Mouse (Mus musculus): ENCODE results near the gene Diras1. TPM values are rescaled to one million over a fixed set of nuclear protein-coding genes. Genes with fewer than 3 reads are reported as not detected.
A peak's percentile ranks its signal among the peaks of the same experiment; 100 is the strongest.
"Not testable (repeated sequence)": the region's sequence is repeated elsewhere in the genome, so short reads cannot be mapped to it uniquely, and the experiment has no call there.

Diras1 gene
- polyA plus RNA-seq, 1 experiment = 0.38 TPM

DNA sequence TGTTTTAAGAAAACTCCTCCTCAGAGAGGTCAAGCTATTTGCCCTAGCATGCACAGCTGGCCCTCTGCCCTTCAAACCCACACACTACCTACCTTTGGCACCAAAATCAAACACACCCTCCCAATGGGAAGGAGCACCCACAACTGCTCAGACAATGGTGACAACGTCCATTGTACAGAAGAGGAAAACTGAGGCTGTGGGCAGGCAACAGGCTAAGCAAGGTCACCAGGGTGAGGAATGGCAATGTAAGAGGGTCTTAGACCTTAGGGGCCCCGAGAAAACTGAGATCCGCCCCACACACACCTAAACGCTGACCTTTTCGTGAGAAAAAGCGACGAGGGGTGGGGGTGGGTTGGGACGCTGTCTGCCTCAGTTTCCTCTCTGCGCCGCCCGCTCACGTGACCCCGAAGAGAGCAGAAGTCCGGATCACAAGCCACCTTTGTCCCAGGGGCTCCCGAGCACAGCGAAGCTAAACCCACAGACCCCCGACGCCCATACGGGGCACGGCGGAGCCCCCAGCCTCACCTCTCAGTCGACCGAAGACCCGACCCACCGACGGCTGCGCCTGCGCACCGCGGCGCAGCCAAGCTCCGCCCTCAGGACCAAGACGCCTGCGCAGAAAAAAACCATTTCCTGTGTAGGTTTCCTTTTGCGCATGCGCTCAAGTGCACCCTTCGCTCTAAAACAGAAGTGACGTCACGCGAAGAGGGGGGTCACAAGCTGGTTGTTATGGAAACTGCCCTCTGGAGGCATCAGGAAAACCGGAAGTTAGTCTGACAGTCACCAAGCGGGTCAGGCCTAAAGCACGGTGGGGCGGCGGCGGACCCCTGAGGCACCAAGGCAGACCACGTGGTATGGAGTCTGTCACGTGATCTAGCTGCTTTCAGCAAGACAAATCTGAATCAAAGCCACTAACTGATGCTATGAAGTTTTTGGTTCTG, 34.4 kb upstream of the Diras1 start, which contains the start of gene Sgta:
Sgta (minus strand) TSS at position 579 of the 941 bp plus-strand sequence.
- Histone ChIP-seq H3K27me3 (ENCODE audit: control insufficient read depth, insufficient read depth, low read length) (no peaks in the 10 kb centered on the region), H3K27ac (ENCODE audit: insufficient read depth, low read depth, low read length) (peak within 1 kb of the TSS; percentile 40), H3K4me3 (ENCODE audit: low read depth, low read length) (peak within 1 kb of the TSS; percentile 79), H3K36me3 (ENCODE audit: control insufficient read depth, insufficient read depth, low read length) (no peaks in the 10 kb centered on the region), H3K4me1 (ENCODE audit: control insufficient read depth, insufficient read depth, insufficient read length, low read length) (peaks cover 6% of the 10 kb centered on the region)
- WGBS = under 1% methylated on average over 48 of the region's 48 CpGs
- TF ChIP-seq CTCF (IDR thresholded peaks at IDR 0.05; ENCODE audit: extremely low read depth, insufficient read length, insufficient replicate concordance, low read depth, low read length) (no peak), POLR2A (IDR thresholded peaks at IDR 0.05; ENCODE audit: low read depth, low read length) (peak; percentile 74)

DNA sequence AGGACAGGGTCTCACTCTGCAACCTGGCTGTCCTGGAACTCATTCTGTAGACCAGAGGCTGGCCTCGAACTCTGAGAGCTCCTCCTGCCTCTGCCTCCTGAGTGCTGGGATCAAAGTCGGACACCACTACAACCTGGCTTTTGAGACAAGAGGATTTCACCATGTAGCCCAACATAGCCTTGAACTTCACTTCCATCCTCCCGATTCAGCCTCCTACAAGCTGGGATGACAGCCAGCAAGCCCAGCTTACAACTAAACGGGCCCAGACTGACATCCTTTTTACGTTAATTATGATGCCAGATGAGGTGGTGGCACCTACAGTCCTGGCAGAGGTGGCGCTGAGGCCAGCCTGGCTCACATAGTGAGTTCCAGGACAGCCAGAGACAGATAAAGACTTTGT, 33.4 kb upstream of the Diras1 start:
- H3K4me3 ChIP-seq (ENCODE audit: low read depth, low read length) = peak overlapping the region; percentile 79
- no peak for TF ChIP-seq CTCF (IDR thresholded peaks at IDR 0.05; ENCODE audit: extremely low read depth, insufficient read length, insufficient replicate concordance, low read depth, low read length)
- TF ChIP-seq POLR2A (IDR thresholded peaks at IDR 0.05; ENCODE audit: low read depth, low read length) = no peak

DNA sequence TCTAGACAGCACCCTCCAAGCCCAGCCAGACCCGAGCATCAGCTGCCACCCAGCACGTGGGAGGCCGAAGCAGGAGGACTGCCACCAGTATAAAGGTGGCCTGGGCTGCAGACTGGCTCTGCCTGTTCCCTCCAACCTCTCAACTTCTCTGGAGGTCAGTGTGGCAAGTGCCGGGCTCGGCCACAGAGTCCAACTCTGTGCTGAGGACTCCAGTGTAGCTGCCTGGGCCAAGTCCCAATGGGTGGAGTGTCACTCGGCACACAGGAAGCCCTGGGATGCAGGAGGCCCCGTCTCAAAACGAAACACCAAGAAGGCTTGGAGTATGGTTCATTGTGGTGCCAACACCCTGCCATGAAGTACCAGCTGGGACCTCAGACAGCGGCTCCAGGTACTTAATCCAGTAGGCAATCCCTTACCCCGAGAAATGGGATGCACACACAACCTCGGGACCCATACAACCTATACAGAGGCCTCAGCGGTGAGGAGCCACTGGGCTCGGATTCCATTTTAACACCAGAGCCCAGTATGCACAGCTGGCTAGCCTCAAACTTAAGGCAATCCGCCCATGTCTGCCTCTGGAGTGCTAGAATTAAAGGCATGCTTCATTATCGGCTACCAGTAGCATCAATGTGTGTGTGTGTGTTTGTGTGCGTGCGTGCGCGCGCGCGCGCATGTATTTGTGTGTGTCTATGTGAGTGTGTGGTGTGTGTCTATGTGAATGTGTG, 32.1 kb upstream of the Diras1 start:
- H3K4me1 ChIP-seq (ENCODE audit: control insufficient read depth, insufficient read depth, insufficient read length, low read length) = peaks cover 6% of the 10 kb centered on the region
- no peak for TF ChIP-seq POLR2A (IDR thresholded peaks at IDR 0.05; ENCODE audit: low read depth, low read length)
- no peak for TF ChIP-seq CTCF (IDR thresholded peaks at IDR 0.05; ENCODE audit: extremely low read depth, insufficient read length, insufficient replicate concordance, low read depth, low read length)
- 83% methylated on average over 23 of the region's 23 CpGs for WGBS
- no peak overlapping the region for H3K4me3 ChIP-seq (ENCODE audit: low read depth, low read length)
- H3K27ac ChIP-seq (ENCODE audit: insufficient read depth, low read depth, low read length) = no peak overlapping the region
- peaks cover under 1% of the 10 kb centered on the region; the same call in 1 of the 2 replicates for H3K36me3 ChIP-seq (ENCODE audit: control insufficient read depth, insufficient read depth, low read length)
- no peaks in the 10 kb centered on the region for H3K27me3 ChIP-seq (ENCODE audit: control insufficient read depth, insufficient read depth, low read length)

More for the DNA sequence above, 33.4 kb upstream of the Diras1 start:
- peaks cover 6% of the 10 kb centered on the region for H3K4me1 ChIP-seq (ENCODE audit: control insufficient read depth, insufficient read depth, insufficient read length, low read length)
- no peaks in the 10 kb centered on the region for H3K27me3 ChIP-seq (ENCODE audit: control insufficient read depth, insufficient read depth, low read length)
- H3K27ac ChIP-seq (ENCODE audit: insufficient read depth, low read depth, low read length) = no peak overlapping the region
- 48% methylated on average over 6 of the region's 6 CpGs for WGBS
- no peaks in the 10 kb centered on the region for H3K36me3 ChIP-seq (ENCODE audit: control insufficient read depth, insufficient read depth, low read length)

DNA sequence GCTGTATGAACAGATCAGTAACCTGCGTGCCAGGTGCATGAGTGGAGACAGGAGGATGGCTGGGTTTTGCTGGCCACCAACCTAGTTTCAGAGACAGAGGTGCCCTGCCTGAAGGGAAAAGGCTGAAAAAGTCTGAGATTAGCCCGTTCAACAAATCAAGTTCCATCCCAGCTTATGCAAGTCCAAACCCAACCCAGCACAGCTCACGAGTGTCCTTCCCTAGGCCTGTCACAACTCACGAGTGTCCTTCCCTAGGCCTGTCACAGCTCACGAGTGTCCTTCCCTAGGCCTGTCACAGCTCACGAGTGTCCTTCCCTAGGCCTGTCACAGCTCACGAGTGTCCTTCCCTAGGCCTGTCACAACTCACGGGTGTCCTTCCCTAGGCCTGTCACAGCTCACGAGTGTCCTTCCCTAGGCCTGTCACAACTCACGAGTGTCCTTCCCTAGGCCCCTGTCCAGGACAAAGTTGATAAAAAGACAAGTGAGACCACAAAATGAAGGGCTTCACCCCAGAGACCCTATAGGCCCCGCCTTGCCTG, 30.4 kb upstream of the Diras1 start:
- H3K36me3 ChIP-seq (ENCODE audit: control insufficient read depth, insufficient read depth, low read length) = peaks cover 14% of the 10 kb centered on the region
- WGBS = 86% methylated on average over 11 of the region's 11 CpGs
- H3K27me3 ChIP-seq (ENCODE audit: control insufficient read depth, insufficient read depth, low read length); H3K4me1 ChIP-seq (ENCODE audit: control insufficient read depth, insufficient read depth, insufficient read length, low read length); H3K27ac ChIP-seq (ENCODE audit: insufficient read depth, low read depth, low read length); H3K4me3 ChIP-seq (ENCODE audit: low read depth, low read length): not testable (repeated sequence)

DNA sequence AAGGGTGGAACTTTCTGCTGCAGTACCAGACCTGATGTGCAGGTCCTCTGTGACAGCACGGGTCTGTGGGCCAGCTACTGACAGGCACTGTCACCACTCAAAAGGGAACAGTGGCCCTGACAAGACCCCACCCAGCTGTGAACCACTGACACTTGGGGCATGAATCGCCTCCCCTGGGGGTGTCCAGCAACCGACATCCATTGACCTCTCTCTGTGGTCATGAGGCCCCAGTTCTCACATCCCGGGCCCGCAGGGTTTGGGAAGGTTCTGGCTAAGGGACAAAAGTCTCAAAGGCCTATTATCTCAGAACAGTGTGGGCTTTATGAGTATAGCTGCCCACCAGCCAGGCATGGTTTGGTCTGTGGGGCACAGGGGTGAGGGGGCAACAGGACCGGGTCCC, 29.7 kb upstream of the Diras1 start:
- WGBS = 82% methylated on average over 6 of the region's 6 CpGs
- TF ChIP-seq CTCF (IDR thresholded peaks at IDR 0.05; ENCODE audit: extremely low read depth, insufficient read length, insufficient replicate concordance, low read depth, low read length) = no peak
- Histone ChIP-seq H3K27ac (ENCODE audit: insufficient read depth, low read depth, low read length) (no peak overlapping the region), H3K27me3 (ENCODE audit: control insufficient read depth, insufficient read depth, low read length) (no peaks in the 10 kb centered on the region), H3K36me3 (ENCODE audit: control insufficient read depth, insufficient read depth, low read length) (peaks cover 20% of the 10 kb centered on the region), H3K4me1 (ENCODE audit: control insufficient read depth, insufficient read depth, insufficient read length, low read length) (peaks cover 6% of the 10 kb centered on the region), H3K4me3 (ENCODE audit: low read depth, low read length) (no peak overlapping the region)

DNA sequence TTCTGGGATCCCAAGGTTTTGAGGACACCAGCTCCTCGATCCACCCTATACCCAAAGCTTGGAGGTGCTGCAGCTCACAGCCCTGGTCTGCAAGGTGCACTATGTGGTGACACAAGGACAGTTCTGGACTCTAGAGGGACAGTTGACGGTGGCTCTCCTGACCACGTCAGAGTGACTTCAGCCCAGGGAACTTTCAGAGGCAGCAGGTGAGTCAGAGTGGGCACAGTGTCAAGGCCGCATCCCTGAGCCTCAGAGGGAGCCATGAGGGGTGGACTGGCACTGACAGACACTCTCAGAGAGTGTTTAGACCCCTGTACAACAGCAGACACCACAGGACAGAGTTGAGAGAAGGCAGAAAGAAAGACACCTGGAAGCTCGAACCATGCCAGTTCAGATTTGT, 27.1 kb upstream of the Diras1 start:
- Histone ChIP-seq H3K27ac (ENCODE audit: insufficient read depth, low read depth, low read length) (no peak overlapping the region), H3K27me3 (ENCODE audit: control insufficient read depth, insufficient read depth, low read length) (no peaks in the 10 kb centered on the region), H3K4me3 (ENCODE audit: low read depth, low read length) (no peak overlapping the region), H3K4me1 (ENCODE audit: control insufficient read depth, insufficient read depth, insufficient read length, low read length) (no peaks in the 10 kb centered on the region; the same call in 1 of the 2 replicates), H3K36me3 (ENCODE audit: control insufficient read depth, insufficient read depth, low read length) (peaks cover 46% of the 10 kb centered on the region)
- TF ChIP-seq POLR2A (IDR thresholded peaks at IDR 0.05; ENCODE audit: low read depth, low read length) = no peak
- no peak for TF ChIP-seq CTCF (IDR thresholded peaks at IDR 0.05; ENCODE audit: extremely low read depth, insufficient read length, insufficient replicate concordance, low read depth, low read length)
- 85% methylated on average over 5 of the region's 5 CpGs for WGBS

DNA sequence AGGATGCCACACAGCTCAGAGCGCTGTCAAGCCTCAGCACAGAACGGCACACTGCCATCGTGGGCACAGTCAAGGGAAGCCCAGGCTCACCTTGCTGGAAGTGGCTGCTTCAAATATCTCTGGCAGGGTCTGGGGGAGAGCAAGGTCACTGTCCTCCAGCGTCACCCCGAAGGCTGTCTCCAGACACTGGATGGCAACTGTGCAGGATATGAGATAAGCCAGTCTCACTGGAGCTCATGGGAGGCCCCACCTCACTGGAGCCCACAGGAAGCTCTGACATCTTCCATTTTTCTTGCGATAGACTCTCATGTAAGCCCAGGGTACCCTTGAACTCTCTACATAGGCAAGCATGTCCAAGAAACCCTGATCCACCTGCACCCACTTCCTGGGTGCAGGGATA, 25.7 kb upstream of the Diras1 start:
- TF ChIP-seq POLR2A (IDR thresholded peaks at IDR 0.05; ENCODE audit: low read depth, low read length) (no peak), CTCF (IDR thresholded peaks at IDR 0.05; ENCODE audit: extremely low read depth, insufficient read length, insufficient replicate concordance, low read depth, low read length) (no peak)
- WGBS = 92% methylated on average over 6 of the region's 6 CpGs
- peaks cover 56% of the 10 kb centered on the region for H3K36me3 ChIP-seq (ENCODE audit: control insufficient read depth, insufficient read depth, low read length)

More for the DNA sequence above, 25.7 kb upstream of the Diras1 start:
- Histone ChIP-seq H3K27ac (ENCODE audit: insufficient read depth, low read depth, low read length) (no peak overlapping the region), H3K4me1 (ENCODE audit: control insufficient read depth, insufficient read depth, insufficient read length, low read length) (no peaks in the 10 kb centered on the region), H3K27me3 (ENCODE audit: control insufficient read depth, insufficient read depth, low read length) (no peaks in the 10 kb centered on the region), H3K4me3 (ENCODE audit: low read depth, low read length) (no peak overlapping the region)

Measured in small intestine, adult 2 months (tissue).